Mouse (Mus musculus) midbrain, embryonic 11.5 days (tissue): ENCODE measurements around the gene Itpka. TPM values are rescaled to one million over a fixed set of nuclear protein-coding genes. Genes with fewer than 3 reads are reported as not detected.

ENCODE experiments used
- ATAC-seq: fragments of 200-750 bp; cut with Nextera tagmentation; 2 replicates; pipeline ENCODE4 v1.8.0; 2017; ENCODE audit warnings: moderate TSS enrichment, moderate library complexity; ENCODE audit not compliant: low FRiP score
- DNase-seq: peaks from one replicate; pipeline ENCODE4 v3.0.0; 2015; ENCODE audit warnings: low spot score; ENCODE audit errors: missing footprints
- H3K27ac ChIP-seq: fragments of 300-500 bp; sonication (generic); 2 replicates; pipeline ENCODE4 v1.5.1; 2014; ENCODE audit warnings: low read depth, low read length
- H3K27me3 ChIP-seq: fragments of 300-500 bp; sonication (generic); 2 replicates; pipeline ENCODE4 v1.6.1; 2014; ENCODE audit warnings: mild to moderate bottlenecking, low read length, moderate library complexity, mixed read lengths; ENCODE audit not compliant: control insufficient read depth, insufficient read depth
- H3K36me3 ChIP-seq: fragments of 300-500 bp; sonication (generic); 2 replicates; pipeline ENCODE4 v1.6.1; 2014; ENCODE audit warnings: mild to moderate bottlenecking, low read length, moderate library complexity, mixed read lengths; ENCODE audit not compliant: control insufficient read depth, insufficient read depth
- H3K4me1 ChIP-seq: fragments of 300-500 bp; sonication (generic); 2 replicates; pipeline ENCODE4 v1.6.1; 2014; ENCODE audit warnings: low read length; ENCODE audit not compliant: control insufficient read depth, insufficient read depth
- H3K4me2 ChIP-seq: fragments of 300-500 bp; sonication (generic); 2 replicates; pipeline ENCODE4 v1.6.1; 2014; ENCODE audit warnings: mild to moderate bottlenecking, moderate library complexity
- H3K4me3 ChIP-seq: fragments of 300-500 bp; sonication (generic); 2 replicates; pipeline ENCODE4 v1.5.1; 2014; ENCODE audit warnings: low read depth, low read length
- H3K9ac ChIP-seq: fragments of 300-500 bp; sonication (generic); 2 replicates; pipeline ENCODE4 v1.6.1; 2014; ENCODE audit warnings: low read length
- H3K9me3 ChIP-seq: fragments of 300-500 bp; sonication (generic); 2 replicates; pipeline ENCODE4 v1.6.1; 2016; ENCODE audit warnings: low read length; ENCODE audit not compliant: control insufficient read depth
- WGBS: fragments of 180-500 bp; shearing (Covaris S2); extraction: QIAGEN DNeasy Blood & Tissue Kit; methylation state at CpG from one replicate; pipeline ENCODE4 v1.1.7; 2014; 5-methylcytosine and 5-hydroxymethylcytosine counted together
- polyA plus RNA-seq: library from polyadenylated mRNA; unstranded; fragments of >200 nt; fragmentation: Nextera tagmentation; extraction: Ambion mirVana; gene quantifications from 2 replicates; pipeline ENCODE4 v1.2.1, GENCODE M21; 2014

The Itpka gene
- polyA plus RNA-seq, 1 experiment from 2014 or later = 1.4 TPM

GRCm38 (mm10) chr2:119799961-119800550, 57.9 kb downstream of the Itpka start:
- 0% methylated on average over 27 of the region's 27 CpGs for WGBS
- ATAC-seq = peak; percentile 14; the same call in 1 of the 2 replicates
- Histone ChIP-seq H3K9ac (peak overlapping the region; percentile 97), H3K4me3 (peak overlapping the region; percentile 88), H3K9me3 (no peaks in the 10 kb centered on the region), H3K27ac (no peak overlapping the region; the same call in 1 of the 2 replicates), H3K4me2 (peak overlapping the region; percentile 98), H3K27me3 (peaks cover 6% of the 10 kb centered on the region; the same call in 1 of the 2 replicates), H3K36me3 (no peaks in the 10 kb centered on the region), H3K4me1 (peaks cover 40% of the 10 kb centered on the region)
- peak; percentile 94 for DNase-seq

Other genes starting within 250 kb of the Itpka start
- 0.20 and 0.69 TPM in 2 replicates for gene Exd1, start 194.7 kb upstream of the Itpka start, polyA plus RNA-seq
- gene Chp1, start 194.6 kb upstream of the Itpka start, polyA plus RNA-seq = 56.2 and 61.4 TPM in 2 replicates
- 121 and 130 TPM in 2 replicates for gene Nusap1, start 124.0 kb upstream of the Itpka start, polyA plus RNA-seq
- gene Oip5, start 123.9 kb upstream of the Itpka start, polyA plus RNA-seq = 38.0 and 38.5 TPM in 2 replicates
- 40.3 and 47.6 TPM in 2 replicates for gene Ndufaf1, start 79.5 kb upstream of the Itpka start, polyA plus RNA-seq
- 32.1 and 34.5 TPM in 2 replicates for gene Rtf1, start 67.3 kb upstream of the Itpka start, polyA plus RNA-seq
- gene Ltk, start 18.1 kb downstream of the Itpka start, polyA plus RNA-seq = 0.05 TPM in 1 of 2 replicates, not detected in the other
- gene Rpap1, start 45.2 kb downstream of the Itpka start, polyA plus RNA-seq = 18.2 and 22.8 TPM in 2 replicates
- gene Tyro3, start 55.4 kb downstream of the Itpka start, polyA plus RNA-seq = 19.1 and 22.6 TPM in 2 replicates
- 32.1 and 32.9 TPM in 2 replicates for gene Mga, start 154.9 kb downstream of the Itpka start, polyA plus RNA-seq
- gene Mapkbp1, start 230.4 kb downstream of the Itpka start, polyA plus RNA-seq = 2.9 and 3.4 TPM in 2 replicates